8 mouse cellular contexts compared by ENCODE assay signal in the genomic region with DNA sequence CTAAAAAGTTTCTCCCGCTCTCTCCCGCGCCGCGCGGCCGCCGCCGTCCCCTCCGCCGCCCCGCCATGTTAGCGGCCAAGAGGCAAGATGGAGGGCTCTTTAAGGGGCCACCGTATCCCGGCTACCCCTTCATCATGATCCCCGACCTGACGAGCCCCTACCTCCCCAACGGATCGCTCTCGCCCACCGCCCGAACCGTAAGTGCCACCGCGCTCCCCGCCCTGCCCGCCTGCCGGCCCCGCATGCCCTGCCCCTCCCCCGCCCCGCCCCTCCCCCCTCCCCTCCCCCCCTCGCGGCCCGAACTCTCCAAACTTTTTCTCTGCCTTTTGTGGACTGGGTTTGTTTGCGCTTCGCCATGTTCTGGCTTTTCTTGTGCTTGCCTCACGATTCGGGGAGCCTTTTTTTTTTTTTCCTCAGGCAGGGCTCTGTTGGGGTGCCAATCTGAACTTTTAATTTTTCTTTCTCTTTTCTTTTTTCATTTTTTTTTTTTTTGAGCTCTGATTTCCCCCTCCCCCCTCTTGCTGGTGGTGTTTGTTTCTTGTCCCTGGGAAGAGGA. TPM values are rescaled to one million over a fixed set of nuclear protein-coding genes. Genes with fewer than 3 reads are reported as not detected.
DNase-seq lines count a peak whose midpoint lies in the region; ATAC-seq and TF ChIP-seq lines count a peak whose summit lies in the region.

No protein-coding gene starts in this region.

- no peaks in the 10 kb centered on the region for H3K9me3 ChIP-seq in intestine, embryonic 15.5 days
- H3K9me3 ChIP-seq in liver, postnatal 0 days (ENCODE audit: low read length): no peaks in the 10 kb centered on the region

- H3K27me3 ChIP-seq in cerebellum, adult 2 months (ENCODE audit: control insufficient read depth, insufficient read depth, low read length): peaks cover 13% of the 10 kb centered on the region
- no peaks in the 10 kb centered on the region for H3K27me3 ChIP-seq in intestine, embryonic 15.5 days (replicated peaks)
- peaks cover 15% of the 10 kb centered on the region for H3K27me3 ChIP-seq in liver, postnatal 0 days (ENCODE audit: insufficient read depth, low read length)

- no peak for TF ChIP-seq CTCF in cerebellum, adult 2 months (IDR thresholded peaks at IDR 0.05; ENCODE audit: borderline replicate concordance, insufficient read depth, low read depth, low read length)
- TF ChIP-seq CTCF in liver, postnatal 0 days (IDR thresholded peaks at IDR 0.05; ENCODE audit: low read depth): no peak
- TF ChIP-seq CTCF in olfactory bulb, adult 2 months (IDR thresholded peaks at IDR 0.05; ENCODE audit: insufficient read depth, low read depth, low read length): no peak

- peak overlapping the region; percentile 91 for H3K9ac ChIP-seq in intestine, embryonic 15.5 days
- H3K9ac ChIP-seq in liver, postnatal 0 days (replicated peaks): peak overlapping the region; percentile 83

- under 1% methylated on average over 30 of the region's 38 CpGs for WGBS in cerebellum, adult 2 months
- WGBS in intestine, embryonic 15.5 days: 0% methylated on average over 30 of the region's 38 CpGs
- WGBS in liver, postnatal 0 days (ENCODE audit: insufficient replicate concordance): 0% methylated on average over 19 of the region's 38 CpGs
- 2% methylated on average over 25 of the region's 38 CpGs for WGBS in olfactory bulb, adult 2 months

- no peaks in the 10 kb centered on the region for H3K4me1 ChIP-seq in cerebellum, adult 2 months (ENCODE audit: control insufficient read depth, insufficient read depth, low read length)
- peaks cover 42% of the 10 kb centered on the region for H3K4me1 ChIP-seq in intestine, embryonic 15.5 days (replicated peaks)
- H3K4me1 ChIP-seq in liver, postnatal 0 days (ENCODE audit: insufficient read depth): peaks cover 10% of the 10 kb centered on the region
- peaks cover 17% of the 10 kb centered on the region for H3K4me1 ChIP-seq in olfactory bulb, adult 2 months (ENCODE audit: control insufficient read depth, insufficient read depth, low read length)

- TF ChIP-seq EP300 in liver, postnatal 0 days (IDR thresholded peaks at IDR 0.05; ENCODE audit: low read depth): no peak

- intact Hi-C loops in gastrocnemius, postnatal 36 days (cut with DNase I): loop anchor here (5.0 to 10.0 kb wide), 4 partner anchors 62 to 149 kb away; no protein-coding TSS in a partner anchor

- peak overlapping the region; percentile 81 for H3K4me2 ChIP-seq in intestine, embryonic 15.5 days (replicated peaks)
- H3K4me2 ChIP-seq in liver, postnatal 0 days (ENCODE audit: low read depth, low read length): peak overlapping the region; percentile 73

- no peaks in the 10 kb centered on the region for H3K36me3 ChIP-seq in intestine, embryonic 15.5 days
- H3K36me3 ChIP-seq in liver, postnatal 0 days (replicated peaks; ENCODE audit: insufficient read depth, low read length): peaks cover 3% of the 10 kb centered on the region; the same call in 1 of the 2 replicates

- no peak for TF ChIP-seq POLR2A in cerebellum, adult 2 months (IDR thresholded peaks at IDR 0.05; ENCODE audit: borderline replicate concordance, insufficient read depth, low read length)
- TF ChIP-seq POLR2A in olfactory bulb, adult 2 months (IDR thresholded peaks at IDR 0.05; ENCODE audit: insufficient read depth, low read depth, low read length): no peak

- peak in 1 of 2 experiments; percentile 16 for DNase-seq in cerebellum, adult 2 months
- no peak for DNase-seq in cerebellum, adult 18-20 months
- DNase-seq in adrenal gland, postnatal 14 days: peak; percentile 74
- peak; percentile 39 to 68 for DNase-seq in gastrocnemius, postnatal 36 days
- DNase-seq in liver, postnatal 0 days: peak; percentile 58
- DNase-seq in yolk sac, embryonic 10.5 days (ENCODE audit: low spot score): peak; percentile 80

- no peak overlapping the region for H3K27ac ChIP-seq in cerebellum, adult 2 months (ENCODE audit: insufficient read depth, low read length)
- peak overlapping the region; percentile 95 for H3K27ac ChIP-seq in intestine, embryonic 15.5 days
- H3K27ac ChIP-seq in liver, postnatal 0 days (ENCODE audit: low read depth): peak overlapping the region; percentile 95
- no peak overlapping the region for H3K27ac ChIP-seq in olfactory bulb, adult 2 months (ENCODE audit: insufficient read depth, low read depth, low read length)

- H3K4me3 ChIP-seq in cerebellum, adult 2 months (replicated peaks; ENCODE audit: insufficient read depth, low read depth, low read length): peak overlapping the region; percentile 46
- H3K4me3 ChIP-seq in intestine, embryonic 15.5 days (replicated peaks): peak overlapping the region; percentile 79
- peak overlapping the region; percentile 78 for H3K4me3 ChIP-seq in liver, postnatal 0 days (ENCODE audit: low read depth, low read length)
- peak overlapping the region; percentile 41 for H3K4me3 ChIP-seq in olfactory bulb, adult 2 months (ENCODE audit: insufficient read depth, low read depth, low read length)

- peak; percentile 16 for ATAC-seq in intestine, embryonic 15.5 days
- peak; percentile 12; the same call in 1 of the 2 replicates for ATAC-seq in liver, postnatal 0 days

RNA-seq across cellular contexts. Expression of a gene that starts 1.5 kb away (rescaled TPM):
- 17.5 and 23.3 TPM in 2 replicates for polyA plus RNA-seq in cerebellum, adult 2 months (2012; rRNA removed)
- total RNA-seq in adrenal gland, postnatal 14 days (2021): 26.6 and 29.7 TPM in 2 replicates
- total RNA-seq in gastrocnemius, postnatal 36 days (2021): 1 to 10 TPM; 6.6 to 9.7 TPM
- polyA plus RNA-seq in intestine, embryonic 15.5 days (2015; fragmentation: Nextera tagmentation; extraction: Ambion mirVana): 65.0 and 78.9 TPM in 2 replicates
- 18.8 and 21.6 TPM in 2 replicates for polyA plus RNA-seq in liver, postnatal 0 days (2015; fragmentation: Nextera tagmentation; extraction: Ambion mirVana)
- not detected in 2 replicates for polyA plus RNA-seq in olfactory bulb, adult 2 months (2012; ENCODE audit: insufficient read depth, insufficient read length, low replicate concordance, missing spikeins)

Comparison
In these comparisons a context has a peak if more than half of its experiments do, and no peak if none do; other contexts are left out.
1. DNase-seq: peak in adrenal gland, postnatal 14 days (single experiment), gastrocnemius, postnatal 36 days (2 of 2), liver, postnatal 0 days (single experiment) and yolk sac, embryonic 10.5 days (single experiment); none in cerebellum, adult 18-20 months (0 of 2).
2. H3K27ac ChIP-seq: peak in intestine, embryonic 15.5 days (single experiment) and liver, postnatal 0 days (single experiment); none in cerebellum, adult 2 months (single experiment) and olfactory bulb, adult 2 months (single experiment).
3. RNA of a gene that starts 1.5 kb away (polyA plus RNA-seq): 65.0 to 78.9 TPM in intestine, embryonic 15.5 days, 17.5 to 23.3 TPM in cerebellum, adult 2 months and 18.8 to 21.6 TPM in liver, postnatal 0 days; not detected in olfactory bulb, adult 2 months; every median in the first group is over 10 times any median in the second.
4. Peak in every context shown above with its lines, with median percentiles within 50 percentile points of each other: H3K4me3 ChIP-seq.